Mouse (Mus musculus) midbrain, embryonic 10.5 days (tissue): ENCODE measurements around the gene Cerk. TPM values are rescaled to one million over a fixed set of nuclear protein-coding genes. Genes with fewer than 3 reads are reported as not detected.
"Not testable (repeated sequence)": the region's sequence is repeated elsewhere in the genome, so short reads cannot be mapped to it uniquely, and the experiment has no call there.

Experiments
- DNase-seq: peaks from one replicate; pipeline ENCODE4 v3.0.0-alpha.2; 2017; ENCODE audit warnings: low spot score
- H3K27ac ChIP-seq: fragments of 300-500 bp; sonication (generic); replicated peaks from 2 replicates; pipeline ENCODE4 v1.5.1; 2016; ENCODE audit warnings: mild to moderate bottlenecking
- H3K27me3 ChIP-seq: fragments of 300-500 bp; sonication (generic); 2 replicates; pipeline ENCODE4 v1.6.1; 2016; ENCODE audit warnings: low read depth, mild to moderate bottlenecking; ENCODE audit not compliant: poor library complexity, severe bottlenecking
- H3K36me3 ChIP-seq: fragments of 300-500 bp; sonication (generic); 2 replicates; pipeline ENCODE4 v1.6.1; 2016; ENCODE audit warnings: mild to moderate bottlenecking, moderate library complexity
- H3K4me1 ChIP-seq: fragments of 300-500 bp; sonication (generic); 2 replicates; pipeline ENCODE4 v1.6.1; 2016
- H3K4me3 ChIP-seq: fragments of 300-500 bp; sonication (generic); 2 replicates; pipeline ENCODE4 v1.5.1; 2016; ENCODE audit warnings: mild to moderate bottlenecking, moderate library complexity
- H3K9me3 ChIP-seq: fragments of 300-500 bp; sonication (generic); replicated peaks from 2 replicates; pipeline ENCODE4 v1.6.1; 2016; ENCODE audit warnings: mild to moderate bottlenecking
- WGBS: fragments of 180-500 bp; shearing (Covaris S2); methylation state at CpG from one replicate; pipeline ENCODE4 v1.1.7; 2016; 5-methylcytosine and 5-hydroxymethylcytosine counted together
- polyA plus RNA-seq: library from polyadenylated mRNA; unstranded; fragments of >200 nt; fragmentation: Nextera tagmentation; extraction: Ambion mirVana; gene quantifications from 2 replicates; pipeline ENCODE4 v1.2.1, GENCODE M21; 2016

The Cerk gene
- polyA plus RNA-seq, 1 experiment from 2014 or later = 13.3 TPM

DNA sequence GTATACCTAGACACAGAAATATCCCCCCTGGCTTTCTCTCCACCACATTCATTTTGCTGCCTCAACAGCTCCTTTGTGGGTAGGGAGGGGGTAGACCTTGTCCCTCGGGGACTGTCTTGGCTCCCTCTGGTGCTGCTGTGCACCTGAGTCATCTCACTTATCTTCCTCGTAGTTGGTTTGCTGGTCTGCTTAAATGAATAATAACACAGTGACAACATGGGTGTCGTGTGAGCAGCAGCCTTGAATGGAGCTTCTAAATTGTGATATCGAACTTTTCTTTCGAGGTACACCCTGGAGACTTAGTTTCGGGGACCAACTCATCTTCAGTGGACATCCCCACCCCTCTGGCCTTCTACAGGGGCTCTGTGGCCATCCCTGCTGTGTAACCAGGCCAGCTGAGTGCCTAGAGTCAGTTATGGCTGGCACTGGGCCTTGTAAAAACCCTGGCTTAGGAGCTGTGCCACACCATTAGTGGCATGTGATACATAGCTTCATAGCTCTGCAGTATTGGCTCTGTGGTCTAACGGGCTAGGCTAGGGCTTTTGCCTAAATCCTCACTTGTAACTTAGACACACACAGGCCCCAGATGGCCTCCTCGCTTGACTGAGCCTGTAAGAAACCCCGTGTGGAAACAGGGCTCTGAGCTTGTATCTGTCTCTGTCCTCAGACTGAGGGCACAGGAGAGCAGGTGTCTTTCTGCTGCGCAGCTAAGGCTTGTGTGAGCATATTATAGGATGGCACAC lies 75.4 kb downstream of the Cerk start:
- peaks cover 63% of the 10 kb centered on the region for H3K4me1 ChIP-seq
- no peak overlapping the region for H3K27ac ChIP-seq
- H3K36me3 ChIP-seq = no peaks in the 10 kb centered on the region; the same call in 1 of the 2 replicates
- DNase-seq = no peak
- no peaks in the 10 kb centered on the region; the same call in 1 of the 2 replicates for H3K27me3 ChIP-seq
- no peaks in the 10 kb centered on the region for H3K9me3 ChIP-seq
- H3K4me3 ChIP-seq = no peak overlapping the region
- 71% methylated on average over 10 of the region's 10 CpGs for WGBS

DNA sequence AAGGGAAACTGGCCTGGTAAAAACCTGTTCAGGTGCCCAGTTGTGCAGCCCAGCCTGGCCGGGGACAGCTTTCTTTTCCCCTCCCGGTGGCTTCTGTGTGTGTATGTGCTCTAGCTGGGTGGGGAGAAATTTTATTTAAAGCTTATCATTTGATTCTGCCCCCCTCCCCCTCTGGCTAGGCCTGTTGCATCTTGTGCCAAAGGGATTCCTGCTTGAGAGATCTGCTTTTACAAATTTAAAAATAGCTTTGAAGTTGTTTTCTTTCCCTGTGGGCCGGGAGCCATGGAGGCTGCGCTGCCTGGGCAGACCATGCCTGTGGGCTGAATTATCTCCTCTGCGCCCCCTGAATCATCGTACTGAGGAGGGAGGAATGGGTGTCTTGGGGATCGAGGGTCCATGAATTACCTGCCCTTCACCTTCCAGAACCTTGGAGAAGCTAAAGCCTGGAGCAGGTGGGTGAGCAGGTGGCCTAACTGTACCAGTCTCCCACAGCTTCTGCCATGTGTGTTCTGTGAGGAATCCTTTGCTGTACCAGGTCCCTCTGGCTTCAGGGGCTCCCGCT lies 76.2 kb downstream of the Cerk start:
- Histone ChIP-seq H3K36me3 (no peaks in the 10 kb centered on the region; the same call in 1 of the 2 replicates), H3K9me3 (no peaks in the 10 kb centered on the region), H3K4me1 (peaks cover 63% of the 10 kb centered on the region), H3K27ac (no peak overlapping the region), H3K27me3 (no peaks in the 10 kb centered on the region; the same call in 1 of the 2 replicates), H3K4me3 (no peak overlapping the region)
- no peak for DNase-seq
- WGBS = 85% methylated on average over 8 of the region's 8 CpGs

DNA sequence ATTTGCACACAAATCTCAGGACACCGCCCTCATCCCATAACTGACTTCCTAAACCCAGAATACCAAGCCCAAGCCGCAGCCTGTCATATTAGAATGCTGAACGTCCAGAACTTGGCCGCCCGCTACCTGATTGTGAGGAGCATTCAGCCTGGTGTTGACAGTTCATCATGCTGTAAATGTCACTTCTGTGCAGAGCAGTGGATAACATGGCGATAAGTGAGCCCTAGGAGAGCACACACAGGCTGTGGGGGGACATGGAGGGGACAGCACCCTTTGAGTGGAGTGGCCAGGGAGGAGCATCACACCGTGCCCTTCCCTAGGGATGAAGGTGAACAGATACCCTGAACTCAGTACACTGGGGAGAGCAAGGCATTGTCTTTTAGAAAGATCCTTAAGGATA lies 76.7 kb downstream of the Cerk start:
- peaks cover 3% of the 10 kb centered on the region; the same call in 1 of the 2 replicates for H3K36me3 ChIP-seq
- H3K27me3 ChIP-seq = no peaks in the 10 kb centered on the region; the same call in 1 of the 2 replicates
- WGBS = 94% methylated on average over 7 of the region's 7 CpGs
- no peak overlapping the region for H3K4me3 ChIP-seq
- H3K9me3 ChIP-seq = no peaks in the 10 kb centered on the region
- DNase-seq = no peak
- peaks cover 63% of the 10 kb centered on the region for H3K4me1 ChIP-seq
- H3K27ac ChIP-seq = no peak overlapping the region

DNA sequence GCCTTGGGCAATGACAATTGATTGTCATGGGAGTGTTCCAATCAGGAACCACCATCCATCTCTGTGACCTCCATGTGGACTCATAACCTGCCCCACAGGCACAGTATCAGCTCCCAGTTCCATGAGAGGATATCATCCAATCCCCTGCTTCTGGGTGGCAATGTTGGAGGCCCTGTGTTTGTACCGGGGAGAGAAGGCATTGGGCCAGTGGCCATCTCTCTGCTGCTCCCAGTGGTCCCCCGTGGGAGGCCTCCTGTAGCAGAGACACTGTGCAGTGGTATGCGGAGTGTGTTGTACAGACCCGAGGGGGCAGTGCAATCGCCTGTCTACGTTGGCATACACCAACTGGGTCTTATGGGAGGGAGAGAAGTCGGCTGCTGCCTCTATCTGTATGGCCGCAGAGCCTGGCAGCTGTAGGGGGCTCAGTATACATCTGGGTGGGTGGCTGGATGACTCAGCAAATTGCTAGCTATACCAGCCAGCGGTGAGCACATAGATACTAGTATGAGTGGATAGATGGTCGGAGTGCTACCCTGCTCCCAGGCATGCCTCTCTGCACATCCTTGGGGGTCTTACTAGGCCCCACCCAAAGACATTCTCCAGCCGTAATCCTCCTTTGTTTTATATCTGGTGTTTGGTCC lies 78.0 kb downstream of the Cerk start:
- WGBS = 87% methylated on average over 11 of the region's 11 CpGs
- no peaks in the 10 kb centered on the region; the same call in 1 of the 2 replicates for H3K27me3 ChIP-seq
- H3K27ac ChIP-seq = peak overlapping the region; percentile 65
- H3K36me3 ChIP-seq = peaks cover 14% of the 10 kb centered on the region
- H3K9me3 ChIP-seq = no peaks in the 10 kb centered on the region
- H3K4me1 ChIP-seq = peaks cover 55% of the 10 kb centered on the region
- DNase-seq = no peak
- no peak overlapping the region for H3K4me3 ChIP-seq

DNA sequence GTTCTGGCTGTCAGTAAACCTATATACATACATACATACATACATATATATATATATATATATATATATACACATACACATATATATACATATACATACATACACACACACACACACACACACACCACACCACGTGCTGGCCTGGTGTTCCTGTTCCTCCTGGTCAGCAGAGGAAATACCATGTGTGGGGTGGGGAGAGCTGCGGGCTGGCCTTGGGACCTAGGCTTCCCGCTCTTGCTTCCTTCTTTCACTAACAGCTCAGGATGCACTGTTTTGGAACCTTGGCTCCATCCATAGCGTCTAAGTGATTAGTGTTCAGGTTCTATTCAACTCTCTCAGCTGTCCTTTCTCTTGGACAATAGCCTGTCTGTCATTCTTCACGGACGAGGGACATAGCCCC lies 80.2 kb downstream of the Cerk start:
- DNase-seq = no peak
- peaks cover 33% of the 10 kb centered on the region for H3K4me1 ChIP-seq
- H3K4me3 ChIP-seq = no peak overlapping the region
- no peaks in the 10 kb centered on the region for H3K27me3 ChIP-seq
- WGBS = 74% methylated on average over 6 of the region's 6 CpGs
- H3K9me3 ChIP-seq = no peaks in the 10 kb centered on the region
- no peak overlapping the region for H3K27ac ChIP-seq
- peaks cover 34% of the 10 kb centered on the region for H3K36me3 ChIP-seq

DNA sequence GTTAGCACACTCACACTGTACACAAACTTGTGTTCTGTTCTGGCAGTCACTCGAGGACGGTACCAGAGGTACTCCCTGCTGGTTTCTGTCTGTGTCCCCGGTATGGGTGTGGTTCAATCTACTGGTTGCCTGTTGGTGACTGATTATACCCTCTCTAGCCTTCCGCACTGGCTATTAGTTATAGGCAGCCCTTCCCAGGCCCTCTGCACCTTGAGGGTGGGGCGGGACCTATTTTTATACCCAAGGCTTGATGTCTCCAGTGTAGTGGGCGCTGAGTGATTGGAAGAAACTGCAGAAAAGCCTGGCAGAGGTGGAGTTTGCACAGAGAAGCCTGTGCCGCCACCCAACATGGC lies 80.6 kb downstream of the Cerk start:
- DNase-seq = no peak
- no peak overlapping the region for H3K27ac ChIP-seq
- no peaks in the 10 kb centered on the region for H3K27me3 ChIP-seq
- H3K9me3 ChIP-seq = no peaks in the 10 kb centered on the region
- H3K4me1 ChIP-seq = peaks cover 29% of the 10 kb centered on the region
- H3K36me3 ChIP-seq = peaks cover 37% of the 10 kb centered on the region
- WGBS = 85% methylated on average over 7 of the region's 7 CpGs
- no peak overlapping the region for H3K4me3 ChIP-seq

DNA sequence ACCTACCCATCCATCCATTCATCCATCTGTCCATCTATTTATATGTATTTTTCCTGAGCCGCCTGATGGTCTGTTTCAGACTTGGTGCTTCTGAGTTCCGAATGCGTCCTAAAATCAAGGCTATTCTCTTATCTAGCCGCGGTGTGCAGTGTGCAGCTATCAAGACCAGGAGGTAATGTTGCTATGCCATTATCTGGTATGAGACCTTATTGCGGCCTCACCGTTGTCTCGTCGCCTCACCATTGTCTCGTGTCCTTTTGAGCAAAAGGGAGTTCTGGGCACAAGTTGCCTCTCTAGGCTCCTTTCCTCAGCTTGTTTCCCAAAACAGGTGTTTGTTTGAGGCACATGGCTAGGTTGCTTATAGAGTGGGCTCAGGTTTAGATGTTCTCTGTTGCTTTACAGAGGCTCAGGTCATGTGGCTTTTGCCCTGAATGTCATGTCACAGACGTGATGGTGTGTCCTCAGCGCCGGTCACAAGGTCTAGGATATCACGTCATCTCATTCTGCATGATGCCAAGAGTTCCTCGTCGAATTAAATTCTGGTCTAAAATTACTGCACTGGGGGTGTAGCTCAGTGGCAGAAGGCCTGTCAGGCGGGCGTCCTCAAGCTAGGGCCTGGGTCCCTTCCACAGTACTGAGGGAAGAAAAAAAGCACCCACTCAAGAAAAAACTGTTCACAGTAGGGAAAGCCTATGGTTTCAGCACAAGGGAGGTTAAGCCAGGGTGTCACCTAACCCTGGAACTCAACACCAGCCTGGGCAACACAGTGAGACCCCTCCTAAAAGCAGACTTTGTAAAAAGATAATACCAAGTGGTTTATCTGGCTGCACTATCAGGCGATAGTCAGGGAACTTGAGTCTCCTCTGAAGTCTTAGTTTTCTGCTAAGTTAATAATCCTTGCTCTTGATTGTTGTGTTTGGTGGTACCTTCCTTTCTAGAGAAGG lies 81.3 kb downstream of the Cerk start:
- no peak for DNase-seq
- no peaks in the 10 kb centered on the region for H3K27me3 ChIP-seq
- H3K36me3 ChIP-seq = peaks cover 37% of the 10 kb centered on the region
- H3K4me3 ChIP-seq = no peak overlapping the region
- no peaks in the 10 kb centered on the region for H3K9me3 ChIP-seq
- H3K27ac ChIP-seq = peak overlapping the region; percentile 28; the same call in 1 of the 2 replicates
- peaks cover 22% of the 10 kb centered on the region for H3K4me1 ChIP-seq
- WGBS = 94% methylated on average over 19 of the region's 19 CpGs

DNA sequence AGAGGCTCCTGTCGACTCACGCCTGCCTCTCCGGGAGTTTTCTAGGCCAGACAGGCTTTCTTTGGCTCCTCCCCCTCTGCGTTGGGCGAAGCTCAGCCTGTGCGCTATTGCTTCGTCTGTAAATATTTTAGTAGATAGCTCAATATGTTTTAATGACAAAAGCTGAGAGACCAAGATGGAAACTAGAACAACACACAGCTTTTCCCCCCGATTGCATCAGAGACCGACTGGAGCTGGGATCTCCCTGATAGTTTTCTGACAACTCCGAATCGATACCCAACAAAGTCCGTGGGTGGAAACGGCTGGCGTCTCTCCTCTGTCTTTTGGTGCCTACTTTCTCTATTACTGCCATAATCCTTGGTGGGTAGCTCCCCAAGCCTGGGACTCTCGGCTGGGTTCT lies 83.6 kb downstream of the Cerk start:
- H3K4me1 ChIP-seq = peaks cover 20% of the 10 kb centered on the region
- WGBS = 93% methylated on average over 15 of the region's 15 CpGs
- peaks cover 39% of the 10 kb centered on the region for H3K36me3 ChIP-seq
- DNase-seq = no peak
- H3K27me3 ChIP-seq = no peaks in the 10 kb centered on the region
- H3K9me3 ChIP-seq = no peaks in the 10 kb centered on the region
- H3K4me3 ChIP-seq = no peak overlapping the region
- H3K27ac ChIP-seq = no peak overlapping the region

DNA sequence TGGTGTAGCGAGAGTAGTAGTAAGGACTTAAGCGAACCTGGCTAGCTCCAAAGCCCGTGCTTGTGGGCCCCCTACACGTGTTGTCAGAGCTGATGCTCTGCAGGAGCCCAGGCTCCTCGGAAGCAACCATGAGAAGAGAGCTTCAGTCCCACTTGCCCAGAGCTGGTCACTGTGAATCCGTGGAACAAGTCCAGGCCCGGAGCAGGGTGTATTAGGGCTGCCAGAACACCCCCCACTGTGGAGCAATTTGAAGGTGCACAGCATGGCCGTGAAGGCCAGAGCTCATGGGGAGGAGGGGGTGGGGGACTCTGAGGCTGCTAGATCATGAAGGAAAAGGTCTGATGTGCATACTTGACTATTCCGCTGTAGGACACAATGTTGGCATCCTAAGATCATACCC lies 84.4 kb downstream of the Cerk start:
- DNase-seq = no peak
- Histone ChIP-seq H3K4me1 (peaks cover 19% of the 10 kb centered on the region), H3K27ac (no peak overlapping the region), H3K9me3 (no peaks in the 10 kb centered on the region), H3K4me3 (no peak overlapping the region), H3K36me3 (peaks cover 40% of the 10 kb centered on the region), H3K27me3 (no peaks in the 10 kb centered on the region)
- 89% methylated on average over 9 of the region's 9 CpGs for WGBS

DNA sequence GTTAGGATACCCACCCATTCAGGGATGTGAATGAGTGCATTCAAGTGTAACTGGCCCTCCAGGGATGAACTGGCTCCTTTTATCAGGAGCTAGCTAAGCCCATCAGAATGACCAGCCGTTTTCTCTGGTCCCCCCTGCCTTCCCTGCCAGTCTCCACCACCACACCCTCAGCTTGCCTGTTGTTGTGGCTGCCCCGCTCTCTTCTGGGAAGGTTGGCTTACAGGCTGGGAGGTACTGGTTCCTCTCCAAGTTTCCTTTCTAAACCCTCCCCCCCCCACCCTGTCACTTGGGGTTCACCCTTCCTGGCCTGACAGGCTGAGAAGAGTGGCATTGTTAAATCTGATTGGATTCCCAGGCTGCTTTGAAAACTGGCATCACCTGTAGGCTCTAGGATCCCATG lies 88.1 kb downstream of the Cerk start:
- Histone ChIP-seq H3K4me3 (no peak overlapping the region), H3K9me3 (no peaks in the 10 kb centered on the region), H3K36me3 (peaks cover 36% of the 10 kb centered on the region), H3K27me3 (no peaks in the 10 kb centered on the region), H3K27ac (no peak overlapping the region; the same call in 1 of the 2 replicates), H3K4me1 (peaks cover 12% of the 10 kb centered on the region)
- DNase-seq = no peak
- WGBS = 33% methylated on average over 2 of the region's 2 CpGs

DNA sequence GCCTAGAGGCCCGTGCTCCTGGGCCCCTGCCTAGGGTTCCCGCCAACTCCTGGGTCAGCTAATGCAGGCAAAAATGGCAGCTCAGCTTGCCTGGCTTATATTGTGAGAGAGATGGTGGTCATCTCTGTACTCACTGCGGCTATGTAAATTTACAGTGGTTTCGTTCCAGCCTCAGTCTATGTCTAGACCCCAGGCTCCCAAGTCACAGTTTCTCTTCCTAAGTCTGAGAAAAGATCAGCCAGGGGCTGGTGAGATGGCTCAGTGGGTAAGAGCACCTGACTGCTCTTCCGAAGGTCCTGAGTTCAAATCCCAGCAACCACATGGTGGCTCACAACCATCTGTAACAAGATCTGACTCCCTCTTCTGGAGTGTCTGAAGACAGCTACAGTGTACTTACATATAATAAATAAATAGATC lies 89.3 kb downstream of the Cerk start:
- not testable (repeated sequence) for H3K27ac ChIP-seq, H3K27me3 ChIP-seq, H3K9me3 ChIP-seq, DNase-seq, H3K4me3 ChIP-seq
- whole genome bisulfite sequencing = 93% methylated on average over 5 of the region's 5 CpGs
- Histone ChIP-seq H3K4me1 (peaks cover 12% of the 10 kb centered on the region), H3K36me3 (peaks cover 38% of the 10 kb centered on the region)
